Mouse (Mus musculus) right cerebral cortex, postnatal 4 days (tissue): ENCODE data around the gene Cct4.

ENCODE experiments used
- DNase-seq: peaks from one replicate; pipeline ENCODE4 v3.0.0-alpha.2; 2022

Gene Cct4

GRCm38 (mm10) chr11:22990393-22991126, at the start of gene Cct4:
Cct4 (plus strand) TSS chr11:22990519.
- DNase-seq, result peak; percentile 91

GRCm38 (mm10) chr11:22949101-22949500, 41.2 kb upstream of the Cct4 start:
- no peak for DNase-seq

- DNase-seq, result no peak
These were observed 40.2 kb upstream of the Cct4 start for GRCm38 (mm10) chr11:22950131-22950530.

- DNase-seq, result no peak
These were observed 37.7 kb upstream of the Cct4 start for GRCm38 (mm10) chr11:22952668-22953067.

- no peak for DNase-seq
These were observed 34.0 kb upstream of the Cct4 start for GRCm38 (mm10) chr11:22956346-22956745.

- peak; percentile 38 for DNase-seq
These were observed 33.5 kb upstream of the Cct4 start for GRCm38 (mm10) chr11:22956830-22957229.

GRCm38 (mm10) chr11:22957791-22958374, 32.4 kb upstream of the Cct4 start:
- no peak for DNase-seq

- no peak for DNase-seq
These were observed 28.2 kb upstream of the Cct4 start for GRCm38 (mm10) chr11:22962101-22962500.

GRCm38 (mm10) chr11:22964401-22964800, 25.9 kb upstream of the Cct4 start:
- DNase-seq, result no peak

GRCm38 (mm10) chr11:22965503-22965902, 24.8 kb upstream of the Cct4 start:
- no peak for DNase-seq

GRCm38 (mm10) chr11:22969486-22969885, 20.8 kb upstream of the Cct4 start:
- DNase-seq, result no peak

GRCm38 (mm10) chr11:22970546-22970945, 19.8 kb upstream of the Cct4 start:
- no peak for DNase-seq

GRCm38 (mm10) chr11:22971835-22972709, 18.2 kb upstream of the Cct4 start, which contains the start of gene Zrsr1:
Zrsr1 (plus strand) TSS chr11:22972005.
- DNase-seq, result peak; percentile 41

- peak; percentile 74 for DNase-seq
These were observed 17.4 kb upstream of the Cct4 start for GRCm38 (mm10) chr11:22972746-22973526.

- DNase-seq, result no peak
These were observed 16.7 kb upstream of the Cct4 start for GRCm38 (mm10) chr11:22973599-22973998.

- no peak for DNase-seq
These were observed 12.1 kb upstream of the Cct4 start for GRCm38 (mm10) chr11:22978215-22978614.

- no peak for DNase-seq
These were observed 11.6 kb upstream of the Cct4 start for GRCm38 (mm10) chr11:22978711-22979110.

GRCm38 (mm10) chr11:22979221-22979620, 11.1 kb upstream of the Cct4 start:
- no peak for DNase-seq

GRCm38 (mm10) chr11:22981041-22981440, 9.3 kb upstream of the Cct4 start:
- no peak for DNase-seq

GRCm38 (mm10) chr11:22981543-22981950, 8.8 kb upstream of the Cct4 start:
- DNase-seq, result no peak

GRCm38 (mm10) chr11:22981984-22982757, 8.1 kb upstream of the Cct4 start, which contains the start of the genes Gm28048 and Commd1:
Gm28048 (minus strand) TSS chr11:22982090.
Commd1 (minus strand) TSS chr11:22982382.
- DNase-seq, result peak; percentile 98

- no peak for DNase-seq
These were observed 7.5 kb upstream of the Cct4 start for GRCm38 (mm10) chr11:22982846-22983245.
